Mouse (Mus musculus): Measurements from ENCODE around the gene Sfxn3.

Sfxn3 gene

GRCm38 (mm10) chr19:45046523-45047321, 581 bp upstream of the Sfxn3 start:
- DNase-seq (ENCODE audit: low spot score) = peak; percentile 72

GRCm38 (mm10) chr19:45047935-45048643, 786 bp downstream of the Sfxn3 start:
- peak; percentile 80 for DNase-seq (ENCODE audit: low spot score)

GRCm38 (mm10) chr19:45048644-45049365, 1.5 kb downstream of the Sfxn3 start:
- DNase-seq (ENCODE audit: low spot score) = no peak

- no peak for DNase-seq (ENCODE audit: low spot score)
Measured at GRCm38 (mm10) chr19:45049523-45049922, 2.2 kb downstream of the Sfxn3 start.

- DNase-seq (ENCODE audit: low spot score) = no peak
Measured at GRCm38 (mm10) chr19:45053451-45053850, 6.1 kb downstream of the Sfxn3 start.

- DNase-seq (ENCODE audit: low spot score) = no peak
Measured at GRCm38 (mm10) chr19:45054892-45055690, 7.8 kb downstream of the Sfxn3 start.

- DNase-seq (ENCODE audit: low spot score) = no peak
Measured at GRCm38 (mm10) chr19:45056364-45056763, 9.1 kb downstream of the Sfxn3 start.

- DNase-seq (ENCODE audit: low spot score) = no peak
Measured at GRCm38 (mm10) chr19:45056908-45057698, 9.8 kb downstream of the Sfxn3 start.

GRCm38 (mm10) chr19:45057724-45058112, 10.4 kb downstream of the Sfxn3 start:
- no peak for DNase-seq (ENCODE audit: low spot score)

GRCm38 (mm10) chr19:45058113-45058839, 11.0 kb downstream of the Sfxn3 start:
- peak; percentile 87 for DNase-seq (ENCODE audit: low spot score)

- DNase-seq (ENCODE audit: low spot score) = no peak
Measured at GRCm38 (mm10) chr19:45058841-45059240, 11.5 kb downstream of the Sfxn3 start.

GRCm38 (mm10) chr19:45063565-45064292, 16.4 kb downstream of the Sfxn3 start:
- DNase-seq (ENCODE audit: low spot score) = peak; percentile 58

- no peak for DNase-seq (ENCODE audit: low spot score)
Measured at GRCm38 (mm10) chr19:45065226-45065625, 17.9 kb downstream of the Sfxn3 start.

GRCm38 (mm10) chr19:45067170-45067569, 19.9 kb downstream of the Sfxn3 start:
- DNase-seq (ENCODE audit: low spot score) = no peak

GRCm38 (mm10) chr19:45067758-45068510, 20.6 kb downstream of the Sfxn3 start:
- DNase-seq (ENCODE audit: low spot score) = no peak

GRCm38 (mm10) chr19:45073871-45074542, 26.7 kb downstream of the Sfxn3 start:
- DNase-seq (ENCODE audit: low spot score) = peak; percentile 81

- DNase-seq (ENCODE audit: low spot score) = peak; percentile 86
Measured at GRCm38 (mm10) chr19:45074580-45075322, 27.4 kb downstream of the Sfxn3 start, which contains the start of gene Kazald1. Gene Kazald1 (plus strand): TSS chr19:45075241.

Data from T-cell, adult 2 months (primary cell).